Mouse (Mus musculus) heart, embryonic 14.5 days (tissue): Measurements from ENCODE around the gene Phf21b. TPM values are rescaled to one million over a fixed set of nuclear protein-coding genes. Genes with fewer than 3 reads are reported as not detected.

Source experiments
- ATAC-seq: fragments of 200-750 bp; cut with Nextera tagmentation; 2 replicates; pipeline ENCODE4 v1.8.0; 2017; ENCODE audit warnings: low read depth, moderate TSS enrichment; ENCODE audit not compliant: insufficient number of reproducible peaks, insufficient read depth, low FRiP score
- H3K27ac ChIP-seq, 2 experiments: fragments of 200-500 bp in 1 of 2; fragments of 300-500 bp in 1 of 2; sonication (generic) in 1 of 2; replicated peaks in 1 of 2; 2 replicates each; pipeline ENCODE4 v1.5.1; 2012 to 2014; ENCODE audit warnings: low read depth in 2 of 2, low read length in 2 of 2, control low read depth in 1 of 2, mild to moderate bottlenecking in 1 of 2, mixed read lengths in 1 of 2; ENCODE audit not compliant: control insufficient read depth in 1 of 2, insufficient read depth in 1 of 2
- H3K27me3 ChIP-seq: fragments of 300-500 bp; sonication (generic); 2 replicates; pipeline ENCODE4 v1.6.1; 2014; ENCODE audit warnings: mild to moderate bottlenecking, low read length, control low read depth; ENCODE audit not compliant: control insufficient read depth, insufficient read depth
- H3K36me3 ChIP-seq: fragments of 300-500 bp; sonication (generic); 2 replicates; pipeline ENCODE4 v1.6.1; 2014; ENCODE audit warnings: mild to moderate bottlenecking, control low read depth, low read length, mixed read lengths; ENCODE audit not compliant: control insufficient read depth, insufficient read depth
- H3K4me1 ChIP-seq, 2 experiments: fragments of 200-500 bp in 1 of 2; fragments of 300-500 bp in 1 of 2; sonication (generic) in 1 of 2; 2 replicates each; pipeline ENCODE4 v1.6.1; 2012 to 2014; ENCODE audit warnings: low read length in 2 of 2, control low read depth in 1 of 2, mixed read lengths in 1 of 2; ENCODE audit not compliant: control insufficient read depth in 2 of 2, insufficient read depth in 2 of 2
- H3K4me2 ChIP-seq: fragments of 300-500 bp; sonication (generic); 2 replicates; pipeline ENCODE4 v1.6.1; 2014; ENCODE audit warnings: mild to moderate bottlenecking, low read length
- H3K4me3 ChIP-seq, 2 experiments: fragments of 200-500 bp in 1 of 2; fragments of 300-500 bp in 1 of 2; sonication (generic) in 1 of 2; 2 replicates each; pipeline ENCODE4 v1.5.1; 2012 to 2014; ENCODE audit warnings: low read length in 2 of 2, mild to moderate bottlenecking in 2 of 2, control low read depth in 1 of 2, low read depth in 1 of 2, moderate library complexity in 1 of 2; ENCODE audit not compliant: control insufficient read depth in 1 of 2, insufficient read depth in 1 of 2
- H3K9ac ChIP-seq: fragments of 300-500 bp; sonication (generic); 2 replicates; pipeline ENCODE4 v1.6.1; 2014; ENCODE audit warnings: mild to moderate bottlenecking, low read length
- H3K9me3 ChIP-seq: fragments of 300-500 bp; sonication (generic); 2 replicates; pipeline ENCODE4 v1.6.1; 2016; ENCODE audit warnings: low read length, control low read depth; ENCODE audit not compliant: control insufficient read depth
- WGBS: fragments of 180-500 bp; shearing (Covaris S2); extraction: QIAGEN DNeasy Blood & Tissue Kit; methylation state at CpG from one replicate; pipeline ENCODE4 v1.1.7; 2014; 5-methylcytosine and 5-hydroxymethylcytosine counted together
- polyA plus RNA-seq: library from polyadenylated mRNA; unstranded; fragments of >200 nt; fragmentation: Nextera tagmentation; extraction: Ambion mirVana; gene quantifications from 2 replicates; pipeline ENCODE4 v1.2.1, GENCODE M21; 2014

Phf21b gene
- polyA plus RNA-seq, 1 experiment from 2014 or later: 0.46 TPM

DNA sequence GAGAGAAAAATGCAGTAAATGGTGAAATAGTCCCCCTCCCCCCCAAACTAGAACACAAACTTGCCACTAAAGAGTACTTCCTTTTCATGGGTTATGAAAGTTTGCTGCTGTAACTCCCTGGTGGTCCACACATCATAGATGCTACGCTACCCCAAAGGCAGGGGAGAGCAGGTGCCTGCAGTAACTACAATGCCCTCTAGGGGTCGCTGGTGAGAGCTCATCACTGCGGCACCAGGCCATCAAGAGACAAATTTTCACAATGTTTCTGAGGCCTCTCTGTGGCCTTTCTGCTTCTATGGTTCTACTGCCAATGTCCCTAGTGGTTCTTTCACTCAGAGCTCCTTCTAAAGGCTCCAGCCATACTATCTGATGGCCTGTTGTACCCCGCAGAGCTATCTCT is 97.4 kb downstream of the Phf21b start:
- Histone ChIP-seq H3K9me3 (no peaks in the 10 kb centered on the region), H3K4me1 (peaks cover 0 to 7% of the 10 kb centered on the region in 2 experiments; a peak in 2 of 4 replicates), H3K36me3 (no peaks in the 10 kb centered on the region), H3K4me3 (no peak overlapping the region), H3K27me3 (peaks cover 14% of the 10 kb centered on the region), H3K9ac (no peak overlapping the region), H3K27ac (no peak overlapping the region), H3K4me2 (no peak overlapping the region)
- ATAC-seq: no peak
- WGBS: 39% methylated on average over 4 of the region's 4 CpGs

DNA sequence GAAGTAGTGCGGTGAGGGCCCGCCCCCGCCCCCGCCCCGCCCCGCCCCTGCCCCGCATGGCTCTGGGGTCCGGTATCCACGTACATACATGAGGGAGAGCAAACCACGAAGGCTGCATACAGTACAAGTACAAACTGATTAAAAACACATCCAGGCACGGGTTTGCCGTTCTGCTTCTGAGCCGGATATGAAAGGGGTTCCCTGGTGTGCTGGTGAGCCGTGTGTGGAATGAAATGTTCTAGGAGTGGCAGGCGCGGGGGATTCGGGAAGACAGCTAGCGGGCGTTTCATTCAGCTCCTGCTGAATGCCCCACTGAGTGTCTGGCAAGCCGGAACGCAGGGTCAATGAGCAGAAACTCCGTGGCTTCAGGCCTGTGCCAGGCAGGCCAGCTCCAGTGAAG is 99.4 kb downstream of the Phf21b start:
- peaks cover 14% of the 10 kb centered on the region for H3K27me3 ChIP-seq
- no peaks in the 10 kb centered on the region for H3K9me3 ChIP-seq
- H3K4me2 ChIP-seq: peak overlapping the region; percentile 65
- no peak for ATAC-seq
- H3K4me3 ChIP-seq: peak overlapping the region; percentile 10 to 28; a peak in 3 of 4 replicates
- no peaks in the 10 kb centered on the region for H3K36me3 ChIP-seq
- H3K27ac ChIP-seq: no peak overlapping the region
- 3% methylated on average over 22 of the region's 22 CpGs for WGBS
- peak overlapping the region; percentile 34; the same call in 1 of the 2 replicates for H3K9ac ChIP-seq
- peaks cover 0 to 7% of the 10 kb centered on the region in 2 experiments; a peak in 2 of 4 replicates for H3K4me1 ChIP-seq

DNA sequence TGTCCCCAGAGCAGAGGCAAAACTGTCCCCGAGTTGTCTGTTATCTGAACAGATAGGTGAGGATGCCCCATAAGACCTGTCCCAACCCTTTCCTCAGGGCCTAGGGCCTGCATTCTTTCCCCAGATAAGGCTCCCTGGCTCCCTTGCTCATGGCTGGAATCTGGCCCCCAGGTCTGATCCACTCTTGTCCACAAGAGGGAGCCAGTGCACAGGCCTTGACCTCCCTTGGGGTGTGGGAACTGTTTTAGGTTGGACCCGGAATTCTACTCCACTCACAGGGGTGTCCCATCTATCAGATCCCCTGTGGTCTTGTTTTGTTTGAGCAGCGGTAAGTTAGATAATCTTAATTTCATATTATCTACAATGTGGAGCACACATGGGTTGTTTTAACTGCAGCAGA is 100.9 kb downstream of the Phf21b start:
- no peak for ATAC-seq
- Histone ChIP-seq H3K4me3 (no peak overlapping the region), H3K9me3 (no peaks in the 10 kb centered on the region), H3K27ac (no peak overlapping the region), H3K9ac (no peak overlapping the region), H3K27me3 (peaks cover 14% of the 10 kb centered on the region), H3K4me1 (peaks cover 0 to 7% of the 10 kb centered on the region in 2 experiments; a peak in 2 of 4 replicates), H3K4me2 (no peak overlapping the region), H3K36me3 (no peaks in the 10 kb centered on the region)
- WGBS: 6% methylated on average over 3 of the region's 3 CpGs

DNA sequence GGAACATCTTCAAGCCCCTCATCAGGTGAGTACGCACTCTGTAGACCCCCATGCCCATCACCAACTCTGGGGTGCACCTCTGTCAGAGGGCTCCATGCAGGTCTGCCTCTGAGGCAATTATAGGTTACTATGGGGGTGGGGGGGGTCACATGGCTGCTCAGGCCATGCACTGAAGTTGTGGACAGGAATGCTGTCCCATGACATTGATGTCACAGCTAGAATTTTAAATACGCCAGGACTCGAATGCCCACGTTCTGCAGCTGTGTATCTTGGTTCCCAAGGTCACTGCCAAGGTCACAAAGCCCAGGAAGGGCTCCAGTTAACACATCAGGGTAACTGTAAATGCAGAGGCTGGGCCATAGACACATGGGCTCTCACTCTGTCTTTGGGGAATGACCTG is 110.0 kb downstream of the Phf21b start:
- 0 out of 2 replicates have a peak overlapping the region, but pooled peaks have one; percentile 30 for H3K9ac ChIP-seq
- ATAC-seq: no peak

DNA sequence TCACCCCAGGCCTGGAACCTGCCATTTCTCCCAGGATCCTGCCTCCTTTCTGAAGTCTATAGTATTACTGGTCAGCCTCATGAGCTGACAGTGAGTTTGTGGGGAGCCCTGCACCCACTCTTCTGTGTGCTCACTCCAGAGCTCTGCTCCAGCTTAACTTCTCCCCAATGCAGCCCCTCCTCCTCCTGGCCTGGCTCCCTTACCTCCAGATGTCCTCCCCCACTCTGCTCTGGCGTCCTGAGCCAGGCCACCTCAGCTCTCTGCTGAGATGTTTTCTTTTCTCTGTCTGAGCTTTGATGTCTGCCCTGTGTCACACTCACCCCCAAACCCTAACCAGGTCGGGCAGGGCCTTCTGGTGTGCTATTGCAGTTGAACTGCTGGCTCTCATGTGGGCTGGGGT is 111.5 kb downstream of the Phf21b start:
- no peak overlapping the region for H3K4me2 ChIP-seq
- no peaks in the 10 kb centered on the region for H3K9me3 ChIP-seq
- no peak overlapping the region for H3K9ac ChIP-seq
- H3K27me3 ChIP-seq: no peaks in the 10 kb centered on the region
- ATAC-seq: no peak
- H3K27ac ChIP-seq: no peak overlapping the region
- WGBS: 21% methylated on average over 2 of the region's 2 CpGs
- no peaks in the 10 kb centered on the region for H3K36me3 ChIP-seq
- peaks cover 12 to 14% of the 10 kb centered on the region in 2 experiments for H3K4me1 ChIP-seq
- H3K4me3 ChIP-seq: no peak overlapping the region

More for the DNA sequence above, 110.0 kb downstream of the Phf21b start:
- Histone ChIP-seq H3K4me1 (peaks cover 12 to 14% of the 10 kb centered on the region in 2 experiments), H3K4me2 (no peak overlapping the region), H3K27ac (peak overlapping the region in 1 of 2 experiments; percentile 5; a peak in 1 of 4 replicates), H3K9me3 (no peaks in the 10 kb centered on the region), H3K36me3 (no peaks in the 10 kb centered on the region), H3K27me3 (no peaks in the 10 kb centered on the region), H3K4me3 (no peak overlapping the region)
- WGBS: 48% methylated on average over 4 of the region's 4 CpGs

DNA sequence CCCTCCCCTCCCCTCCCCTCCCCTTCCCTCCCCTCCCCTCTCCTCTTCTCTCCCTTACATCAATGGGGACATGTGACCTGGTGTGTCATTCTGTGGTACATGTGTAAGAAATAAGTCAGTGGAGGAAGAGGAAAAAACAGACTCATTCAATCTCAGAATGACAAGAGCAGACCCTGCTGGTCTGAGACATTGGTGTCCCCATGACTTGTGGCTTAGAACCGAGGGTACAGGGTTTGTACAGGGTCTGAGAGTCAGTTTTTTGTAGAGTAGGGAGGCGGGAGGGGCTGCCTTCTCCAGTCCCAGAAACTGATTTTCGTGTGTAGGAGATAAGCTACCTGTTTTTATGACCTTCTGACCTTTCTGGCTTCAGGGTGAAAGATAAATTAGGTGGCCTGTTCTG is 112.5 kb downstream of the Phf21b start:
- H3K4me1 ChIP-seq: peaks cover 12 to 14% of the 10 kb centered on the region in 2 experiments
- H3K9ac ChIP-seq: no peak overlapping the region
- ATAC-seq: no peak
- no peak overlapping the region for H3K27ac ChIP-seq
- no peak overlapping the region for H3K4me3 ChIP-seq
- H3K4me2 ChIP-seq: no peak overlapping the region
- WGBS: 16% methylated on average over 3 of the region's 3 CpGs
- no peaks in the 10 kb centered on the region for H3K36me3 ChIP-seq
- no peaks in the 10 kb centered on the region for H3K27me3 ChIP-seq
- H3K9me3 ChIP-seq: no peaks in the 10 kb centered on the region

DNA sequence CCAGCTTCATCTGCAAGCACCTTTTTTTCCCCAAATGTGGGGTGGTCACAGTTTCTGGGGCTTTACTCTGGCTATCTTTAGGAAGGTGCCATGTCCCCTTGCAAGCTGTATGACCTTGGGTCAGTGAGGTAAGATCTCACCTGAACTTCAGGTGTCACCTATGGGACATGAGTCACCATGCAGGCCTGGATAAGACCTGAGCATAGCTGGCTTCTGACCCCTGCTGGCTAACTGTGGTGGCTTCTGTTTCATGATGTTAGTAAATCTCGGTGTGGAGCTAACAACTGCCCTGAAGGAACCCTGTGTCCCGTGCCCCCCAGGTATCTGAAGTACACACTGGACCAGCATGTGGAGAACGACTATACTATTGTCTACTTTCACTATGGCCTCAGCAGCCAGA is 114.3 kb downstream of the Phf21b start:
- no peak for ATAC-seq
- WGBS: 57% methylated on average over 3 of the region's 3 CpGs
- no peak overlapping the region for H3K4me3 ChIP-seq
- H3K9me3 ChIP-seq: no peaks in the 10 kb centered on the region
- peaks cover 12 to 14% of the 10 kb centered on the region in 2 experiments for H3K4me1 ChIP-seq
- no peak overlapping the region for H3K4me2 ChIP-seq
- H3K9ac ChIP-seq: no peak overlapping the region
- no peak overlapping the region for H3K27ac ChIP-seq
- H3K36me3 ChIP-seq: no peaks in the 10 kb centered on the region
- H3K27me3 ChIP-seq: no peaks in the 10 kb centered on the region

DNA sequence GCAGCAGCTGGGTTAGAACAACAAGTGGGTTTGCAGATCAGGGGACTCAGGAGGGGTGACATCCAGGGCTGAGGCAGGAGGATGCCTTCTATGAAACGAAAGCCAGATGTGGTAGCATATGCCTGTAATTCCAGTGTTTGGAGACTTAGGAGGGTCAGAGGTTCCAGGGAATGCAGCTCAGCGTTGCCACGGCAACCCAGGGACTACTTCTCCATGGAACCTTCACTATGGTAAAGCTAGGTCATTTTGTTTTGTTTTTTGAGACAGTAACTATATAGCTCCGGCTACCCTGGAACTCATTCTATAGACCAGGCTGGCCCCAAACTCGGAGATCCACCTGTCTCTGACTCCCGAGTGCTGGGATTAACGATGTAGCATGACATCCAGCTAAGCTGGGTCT is 117.6 kb downstream of the Phf21b start:
- Histone ChIP-seq H3K9ac (no peak overlapping the region), H3K27ac (no peak overlapping the region), H3K4me3 (no peak overlapping the region), H3K4me1 (peaks cover 0 to 3% of the 10 kb centered on the region in 2 experiments; a peak in 1 of 4 replicates), H3K27me3 (no peaks in the 10 kb centered on the region), H3K4me2 (no peak overlapping the region), H3K9me3 (no peaks in the 10 kb centered on the region), H3K36me3 (no peaks in the 10 kb centered on the region)
- WGBS: 89% methylated on average over 7 of the region's 7 CpGs
- no peak for ATAC-seq
